Mouse (Mus musculus) heart, postnatal 0 days (tissue): ENCODE measurements around the gene Ypel2.

Experiments
- CTCF ChIP-seq: IDR thresholded peaks from 2 replicates; pipeline ENCODE4 v1.5.1; 2016; ENCODE audit warnings: antibody characterized with exemption, control low read depth, low read depth
- EP300 ChIP-seq: IDR thresholded peaks from 2 replicates; pipeline ENCODE4 v1.6.1; 2016; ENCODE audit warnings: antibody characterized with exemption, low read depth

GRCm38 (mm10) chr11:86991241-86991640 is 2.3 kb downstream of the Ypel2 start:
- no peak for TF ChIP-seq EP300
- TF ChIP-seq CTCF, result no peak
